Mouse (Mus musculus): ENCODE results near the gene Wwp2. TPM values are rescaled to one million over a fixed set of nuclear protein-coding genes. Genes with fewer than 3 reads are reported as not detected.

Gene Wwp2
- polyA plus RNA-seq, 1 experiment from 2014 or later: 28.5 TPM

MicroRNAs within 50 kb of the gene (microRNA counts, 519-probe panel; counts per million panel counts)
- 4,507 counts per million, percentile 77 among the panel's probes with 10 or more counts for microRNA mmu-miR-140

Small RNA genes within 50 kb of the gene (microRNA-seq; reads per million reads assigned to microRNA genes)
- 2,930 reads per million, percentile 87 among the genes with 10 or more reads in this experiment for gene Mir140

Other genes starting within 250 kb of the Wwp2 start
- 14.9 and 15.6 TPM in 2 replicates for gene Nfat5, start 142.9 kb upstream of the Wwp2 start, polyA plus RNA-seq (2014; fragmentation: Nextera tagmentation; extraction: Ambion mirVana)
- gene Nqo1, start 33.2 kb upstream of the Wwp2 start, polyA plus RNA-seq (2014; fragmentation: Nextera tagmentation; extraction: Ambion mirVana): 6.0 and 6.4 TPM in 2 replicates
- gene Nob1, start 11.3 kb upstream of the Wwp2 start, polyA plus RNA-seq (2014; fragmentation: Nextera tagmentation; extraction: Ambion mirVana): 41.2 and 41.8 TPM in 2 replicates
- 176 and 179 TPM in 2 replicates for gene Psmd7, start 152.1 kb downstream of the Wwp2 start, polyA plus RNA-seq (2014; fragmentation: Nextera tagmentation; extraction: Ambion mirVana)